Mouse (Mus musculus) urinary bladder, adult 18-20 months (tissue): ENCODE measurements at regions not wholly inside any gene's neighbourhood (a gene's known extent, or its start where the extent isn't known, plus 50 kb on each side); places are given as distances from the start of the nearest gene placed in this dataset.

Experiments
- DNase-seq, 2 experiments: peaks; one replicate each; pipeline ENCODE4 v3.0.0; 2022; ENCODE audit warnings: low spot score in 2 of 2, mixed read lengths in 2 of 2

GRCm38 (mm10) chr2:75452274-75453148, 206.6 kb upstream of the Hnrnpa3 start:
- DNase-seq: no peak

- DNase-seq: no peak
These were observed 203.6 kb upstream of the Hnrnpa3 start for GRCm38 (mm10) chr2:75455481-75455880.

- no peak for DNase-seq
These were observed 202.8 kb upstream of the Hnrnpa3 start for GRCm38 (mm10) chr2:75456272-75456671.

- no peak for DNase-seq
These were observed 201.6 kb upstream of the Hnrnpa3 start for GRCm38 (mm10) chr2:75457423-75457822.

- DNase-seq: no peak
These were observed 200.2 kb upstream of the Hnrnpa3 start for GRCm38 (mm10) chr2:75458898-75459297.

GRCm38 (mm10) chr2:75460419-75460818, 198.6 kb upstream of the Hnrnpa3 start:
- DNase-seq: no peak

GRCm38 (mm10) chr2:75461019-75461418, 198.0 kb upstream of the Hnrnpa3 start:
- no peak for DNase-seq

GRCm38 (mm10) chr2:75461421-75461991, 197.6 kb upstream of the Hnrnpa3 start:
- no peak for DNase-seq

- no peak for DNase-seq
These were observed 196.9 kb upstream of the Hnrnpa3 start for GRCm38 (mm10) chr2:75462030-75462671.

- DNase-seq: no peak
These were observed 196.0 kb upstream of the Hnrnpa3 start for GRCm38 (mm10) chr2:75463091-75463490.

GRCm38 (mm10) chr2:75464429-75464828, 194.6 kb upstream of the Hnrnpa3 start:
- DNase-seq: no peak

- DNase-seq: no peak
These were observed 190.2 kb upstream of the Hnrnpa3 start for GRCm38 (mm10) chr2:75468851-75469250.

- no peak for DNase-seq
These were observed 188.9 kb upstream of the Hnrnpa3 start for GRCm38 (mm10) chr2:75469958-75470687.

GRCm38 (mm10) chr2:75470688-75471054, 188.4 kb upstream of the Hnrnpa3 start:
- DNase-seq: no peak

GRCm38 (mm10) chr2:75472489-75472888, 186.6 kb upstream of the Hnrnpa3 start:
- no peak for DNase-seq

GRCm38 (mm10) chr2:75474509-75474908, 184.6 kb upstream of the Hnrnpa3 start:
- no peak for DNase-seq

GRCm38 (mm10) chr2:75476350-75476749, 182.7 kb upstream of the Hnrnpa3 start:
- DNase-seq: no peak

GRCm38 (mm10) chr2:75477076-75477475, 182.0 kb upstream of the Hnrnpa3 start:
- no peak for DNase-seq

- DNase-seq: no peak
These were observed 179.5 kb upstream of the Hnrnpa3 start for GRCm38 (mm10) chr2:75479546-75479945.

GRCm38 (mm10) chr2:75481863-75482262, 177.2 kb upstream of the Hnrnpa3 start:
- no peak for DNase-seq

- no peak for DNase-seq
These were observed 176.6 kb upstream of the Hnrnpa3 start for GRCm38 (mm10) chr2:75482484-75482883.

- no peak for DNase-seq
These were observed 174.1 kb upstream of the Hnrnpa3 start for GRCm38 (mm10) chr2:75484951-75485350.
